Mouse (Mus musculus) ES-E14 (cell line): ENCODE measurements around the gene Trio.

Source experiments
- CHD2 ChIP-seq: IDR thresholded peaks from 2 replicates; pipeline ENCODE4 v1.6.1; 2014; ENCODE audit warnings: mild to moderate bottlenecking, low read depth, low read length, inconsistent platforms
- MAFK ChIP-seq: IDR thresholded peaks from 2 replicates; pipeline ENCODE4 v1.6.1; 2014; ENCODE audit warnings: mild to moderate bottlenecking, low read depth, low read length, inconsistent platforms; ENCODE audit not compliant: insufficient read depth
- ZC3H11A ChIP-seq: IDR thresholded peaks from 2 replicates; pipeline ENCODE4 v1.6.1; 2012; ENCODE audit warnings: low read depth, mild to moderate bottlenecking, inconsistent platforms, low read length, borderline replicate concordance
- ZNF384 ChIP-seq: IDR thresholded peaks from 2 replicates; pipeline ENCODE4 v1.6.1; 2012; ENCODE audit warnings: low read depth, low read length, inconsistent platforms

DNA sequence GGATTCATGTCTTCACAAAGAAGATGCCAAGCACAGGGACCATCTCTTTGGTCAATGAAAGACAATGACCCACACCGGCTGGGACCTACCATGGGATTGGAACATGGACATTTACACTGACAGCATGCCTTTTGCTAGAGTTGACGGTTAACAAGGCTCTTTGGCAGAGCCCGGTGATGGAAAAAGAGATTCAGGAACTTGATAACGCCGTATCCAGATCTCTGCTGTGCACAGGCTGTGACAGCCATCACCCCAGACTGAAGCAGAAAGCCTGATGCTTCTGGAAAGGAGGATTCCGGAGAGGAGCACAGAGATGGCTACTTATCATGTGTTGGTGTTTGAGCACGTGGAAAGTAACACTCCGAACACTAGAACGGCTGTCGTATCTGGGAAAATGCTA is 332.4 kb downstream of the Trio start:
- TF ChIP-seq MAFK, result no peak
- no peak for TF ChIP-seq CHD2
- TF ChIP-seq ZC3H11A, result no peak
- TF ChIP-seq ZNF384, result no peak
